Mouse (Mus musculus): ENCODE measurements around the gene Tbx21.

- TF ChIP-seq POLR2A (IDR thresholded peaks at IDR 0.05; ENCODE audit: control insufficient read depth, low read depth, low read length) (no peak), CTCF (IDR thresholded peaks at IDR 0.05; ENCODE audit: control insufficient read depth, insufficient read depth, insufficient replicate concordance, low read depth, low read length) (no peak)
Observed at GRCm38 (mm10) chr11:97115797-97116196, 666 bp upstream of the Tbx21 start.
